Mouse (Mus musculus) spleen, adult 2 months (tissue): ENCODE measurements around the gene BC048403.

Source experiments
- CTCF ChIP-seq: fragments of 200-500 bp; IDR thresholded peaks from 2 replicates; pipeline ENCODE4 v1.5.1; 2011; ENCODE audit warnings: mild to moderate bottlenecking, inconsistent platforms; ENCODE audit not compliant: insufficient read depth, insufficient read length, insufficient replicate concordance; ENCODE audit errors: extremely low read depth
- POLR2A ChIP-seq: fragments of 200-500 bp; IDR thresholded peaks from 2 replicates; pipeline ENCODE4 v1.6.1; 2011; ENCODE audit warnings: low read depth, low read length, inconsistent platforms

DNA sequence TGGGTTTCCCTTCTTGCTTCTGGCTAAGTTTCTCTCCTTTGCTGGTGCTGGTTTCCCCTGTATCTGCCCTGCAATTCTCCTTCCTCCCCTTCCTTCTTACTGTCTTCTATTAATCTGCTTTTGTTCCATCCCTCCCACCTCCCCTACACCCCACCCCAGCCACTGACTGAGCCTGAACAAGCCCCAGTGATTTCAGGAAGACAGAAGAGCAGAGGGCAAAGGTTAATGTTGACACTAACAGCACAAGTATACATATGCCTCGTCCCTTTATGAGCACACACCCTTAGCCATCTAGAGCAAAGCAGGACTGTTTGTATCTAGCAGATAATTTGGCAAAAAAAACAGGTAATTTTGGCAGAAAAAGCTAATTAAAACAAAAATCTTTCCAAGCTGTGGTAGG, 16.1 kb downstream of the BC048403 start:
- TF ChIP-seq CTCF, result no peak
- no peak for TF ChIP-seq POLR2A
